Mouse (Mus musculus) liver, embryonic 14.5 days (tissue): ENCODE data around the gene Adam22. TPM values are rescaled to one million over a fixed set of nuclear protein-coding genes. Genes with fewer than 3 reads are reported as not detected.
A peak's percentile ranks its signal among the peaks of the same experiment; 100 is the strongest.

Experiments
- ATAC-seq: fragments of 200-750 bp; cut with Nextera tagmentation; 2 replicates; pipeline ENCODE4 v1.8.0; 2017; ENCODE audit warnings: moderate number of reproducible peaks, mild to moderate bottlenecking, moderate library complexity; ENCODE audit not compliant: insufficient read depth
- DNase-seq, 3 experiments: peaks; one replicate each; pipeline ENCODE4 v3.0.0-alpha.2; 2012 to 2013; ENCODE audit warnings: low read depth in 3 of 3, low spot score in 3 of 3
- H3K27ac ChIP-seq: fragments of 300-500 bp; sonication (generic); 2 replicates; pipeline ENCODE4 v1.5.1; 2014; ENCODE audit warnings: moderate library complexity, mild to moderate bottlenecking, control low read depth, inconsistent platforms
- H3K27me3 ChIP-seq: fragments of 300-500 bp; sonication (generic); 2 replicates; pipeline ENCODE4 v1.6.1; 2014; ENCODE audit warnings: mild to moderate bottlenecking, low read length, moderate library complexity; ENCODE audit not compliant: control insufficient read depth, insufficient read depth
- H3K36me3 ChIP-seq: fragments of 300-500 bp; sonication (generic); replicated peaks from 2 replicates; pipeline ENCODE4 v1.6.1; 2014; ENCODE audit warnings: low read depth; ENCODE audit not compliant: control insufficient read depth, insufficient read depth
- H3K4me1 ChIP-seq, 2 experiments: fragments of 200-500 bp in 1 of 2; fragments of 300-500 bp in 1 of 2; sonication (generic) in 1 of 2; replicated peaks; 2 replicates each; pipeline ENCODE4 v1.6.1; 2012 to 2014; ENCODE audit warnings: antibody characterized with exemption in 1 of 2, inconsistent platforms in 1 of 2, low read length in 1 of 2; ENCODE audit not compliant: control insufficient read depth in 2 of 2, insufficient read depth in 2 of 2
- H3K4me2 ChIP-seq: fragments of 300-500 bp; sonication (generic); 2 replicates; pipeline ENCODE4 v1.6.1; 2014; ENCODE audit warnings: low read depth, mild to moderate bottlenecking, control low read depth, moderate library complexity
- H3K4me3 ChIP-seq, 2 experiments: fragments of 200-500 bp in 1 of 2; fragments of 300-500 bp in 1 of 2; sonication (generic) in 1 of 2; 2 replicates each; pipeline ENCODE4 v1.5.1; 2012 to 2014; ENCODE audit warnings: low read depth in 2 of 2, low read length in 2 of 2, mild to moderate bottlenecking in 2 of 2, control low read depth in 1 of 2, inconsistent platforms in 1 of 2, moderate library complexity in 1 of 2; ENCODE audit not compliant: insufficient read depth in 1 of 2
- H3K9ac ChIP-seq: fragments of 300-500 bp; sonication (generic); replicated peaks from 2 replicates; pipeline ENCODE4 v1.6.1; 2014; ENCODE audit warnings: mild to moderate bottlenecking, control low read depth, moderate library complexity
- H3K9me3 ChIP-seq: fragments of 300-500 bp; sonication (generic); 2 replicates; pipeline ENCODE4 v1.6.1; 2016; ENCODE audit warnings: low read length, mixed read lengths; ENCODE audit not compliant: control insufficient read depth
- CTCF ChIP-seq: IDR thresholded peaks from 2 replicates; pipeline ENCODE4 v1.5.1; 2016; ENCODE audit warnings: antibody characterized with exemption, low read depth, control low read depth
- EP300 ChIP-seq: IDR thresholded peaks from 2 replicates; pipeline ENCODE4 v1.6.1; 2016; ENCODE audit warnings: antibody characterized with exemption, low read depth
- WGBS: fragments of 180-500 bp; shearing (Covaris S2); extraction: QIAGEN DNeasy Blood & Tissue Kit; methylation state at CpG from one replicate; pipeline ENCODE4 v1.1.7; 2014; ENCODE audit not compliant: insufficient replicate concordance; 5-methylcytosine and 5-hydroxymethylcytosine counted together
- polyA plus RNA-seq, 2 experiments: library from polyadenylated mRNA; depleted of rRNA in 1 of 2; stranded (reverse) in 1 of 2; unstranded in 1 of 2; fragments of >200 nt; fragmentation: Nextera tagmentation in 1 of 2; extraction: Ambion mirVana in 1 of 2; gene quantifications; 2 replicates each; pipeline versions ENCODE4 v1.2.1 to v1.2.3; 2012 to 2014

Adam22 gene
- 0.06 and 0.13 TPM in 2 replicates for polyA plus RNA-seq (2012; rRNA removed)
- polyA plus RNA-seq (2014; fragmentation: Nextera tagmentation; extraction: Ambion mirVana), result 0.25 and 0.29 TPM in 2 replicates

DNA sequence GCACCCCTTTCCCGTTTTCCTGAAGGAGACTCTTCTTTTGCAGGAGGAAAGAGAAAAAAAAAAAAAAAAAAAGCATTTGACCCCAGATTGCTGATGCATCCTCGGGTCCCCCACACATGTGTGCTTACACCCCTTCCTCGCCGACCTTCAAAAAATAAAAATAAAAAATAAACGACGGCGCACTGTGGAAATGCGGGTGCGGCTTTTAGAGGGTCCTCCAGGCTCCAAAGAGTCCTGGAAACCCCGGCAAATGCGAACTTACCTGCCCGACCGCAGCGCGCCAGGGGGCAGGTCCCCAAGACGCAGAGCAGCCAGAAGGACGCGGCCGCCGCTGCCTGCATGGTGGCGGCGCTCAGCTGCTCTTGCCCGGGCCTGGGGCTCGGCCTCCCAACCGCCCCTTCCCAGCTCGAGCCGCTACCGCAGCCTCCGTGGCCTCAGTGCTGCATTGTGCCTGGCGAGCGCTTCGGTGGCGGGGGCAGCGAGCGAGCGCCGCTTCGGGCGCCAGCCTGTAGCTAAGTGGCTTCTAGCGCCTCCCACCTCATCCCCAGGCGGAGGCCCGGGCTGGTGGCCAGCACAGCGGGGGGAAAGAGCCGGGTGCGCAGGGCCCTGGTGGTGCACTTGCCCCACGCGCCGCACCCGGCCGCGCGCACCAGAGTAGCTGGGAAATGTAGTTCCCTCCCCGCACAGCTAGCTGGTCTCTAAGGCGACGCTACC, at the start of gene Adam22:
Gene Adam22 (minus strand): TSS at position 547 of the 714 bp plus-strand sequence.
- Histone ChIP-seq H3K4me3 (peak within 1 kb of the TSS; percentile 13 to 46), H3K9me3 (no peaks in the 10 kb centered on the region), H3K27ac (no peak within 1 kb of the TSS), H3K36me3 (no peaks in the 10 kb centered on the region), H3K4me1 (no peaks in the 10 kb centered on the region), H3K27me3 (peaks cover 15% of the 10 kb centered on the region), H3K9ac (no peak within 1 kb of the TSS; the same call in 1 of the 2 replicates), H3K4me2 (peak within 1 kb of the TSS; percentile 52)
- TF ChIP-seq CTCF (no peak), EP300 (no peak)
- ATAC-seq (0 out of 2 replicates have a peak, but pooled peaks have one; percentile 15), DNase-seq (no peak)
- WGBS, result 1% methylated on average over 55 of the region's 55 CpGs

DNA sequence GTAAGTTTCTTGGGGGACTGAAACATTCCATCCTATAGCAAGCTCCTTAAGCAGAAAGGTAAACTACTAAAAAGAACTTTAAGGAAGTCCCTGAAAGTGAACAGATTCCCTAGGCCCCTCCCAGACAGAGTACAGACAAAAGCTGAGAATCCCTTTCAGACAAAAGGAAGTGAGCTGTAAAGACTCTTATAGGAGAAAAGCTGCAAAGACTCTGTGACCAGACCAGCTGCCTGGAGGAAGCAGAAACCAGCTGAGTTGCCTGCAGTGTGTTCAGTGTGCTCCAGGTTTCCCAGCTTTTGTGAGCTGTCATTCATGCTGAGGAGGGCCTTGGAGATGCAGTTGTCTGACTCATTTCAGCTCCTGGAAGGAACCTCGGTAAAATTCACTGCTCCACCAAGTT, 49.5 kb upstream of the Adam22 start:
- Histone ChIP-seq H3K36me3 (peaks cover 34% of the 10 kb centered on the region), H3K9ac (no peak overlapping the region), H3K27ac (no peak overlapping the region), H3K4me1 (no peaks in the 10 kb centered on the region; a peak in 1 of 4 replicates), H3K4me3 (no peak overlapping the region), H3K27me3 (no peaks in the 10 kb centered on the region), H3K9me3 (no peaks in the 10 kb centered on the region), H3K4me2 (no peak overlapping the region)
- TF ChIP-seq CTCF (no peak), EP300 (no peak)
- DNase-seq, result no peak
- ATAC-seq, result no peak
- WGBS, result 32% methylated on average over 1 of the region's 1 CpGs

DNA sequence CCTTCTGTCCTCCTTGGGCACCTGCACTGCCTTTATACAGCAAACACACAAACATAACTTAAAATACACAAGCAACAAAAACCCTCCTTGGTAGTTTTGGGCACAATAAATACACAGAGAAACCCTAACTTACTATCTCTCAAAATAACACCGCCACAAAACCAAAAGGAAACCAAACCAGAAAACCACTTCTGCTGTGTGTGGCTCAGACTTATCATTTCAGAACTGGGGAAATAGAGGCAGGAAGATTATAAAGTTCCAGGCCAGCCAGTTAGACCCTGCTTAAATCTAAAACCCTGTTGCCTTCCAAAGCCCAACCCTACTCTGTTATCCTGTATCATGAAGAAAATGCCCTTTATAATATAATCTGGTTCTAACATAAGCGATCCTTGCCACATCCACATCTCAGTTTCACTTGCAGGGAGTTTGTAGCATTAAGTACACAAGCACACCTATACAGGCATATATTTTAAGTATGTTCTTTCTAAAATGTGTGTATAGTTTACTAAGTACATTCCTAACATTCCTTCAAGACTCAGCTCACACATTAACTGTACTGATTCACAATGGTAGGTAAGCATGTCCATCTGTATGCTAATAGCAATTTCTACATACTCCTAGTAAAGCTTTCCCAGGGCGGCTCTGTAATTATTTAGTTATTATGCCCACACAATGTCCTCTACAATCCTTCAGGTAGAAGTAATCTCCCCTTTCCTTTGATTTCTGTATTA, 48.9 kb upstream of the Adam22 start:
- ATAC-seq (no peak), DNase-seq (no peak)
- TF ChIP-seq EP300 (no peak), CTCF (no peak)

DNA sequence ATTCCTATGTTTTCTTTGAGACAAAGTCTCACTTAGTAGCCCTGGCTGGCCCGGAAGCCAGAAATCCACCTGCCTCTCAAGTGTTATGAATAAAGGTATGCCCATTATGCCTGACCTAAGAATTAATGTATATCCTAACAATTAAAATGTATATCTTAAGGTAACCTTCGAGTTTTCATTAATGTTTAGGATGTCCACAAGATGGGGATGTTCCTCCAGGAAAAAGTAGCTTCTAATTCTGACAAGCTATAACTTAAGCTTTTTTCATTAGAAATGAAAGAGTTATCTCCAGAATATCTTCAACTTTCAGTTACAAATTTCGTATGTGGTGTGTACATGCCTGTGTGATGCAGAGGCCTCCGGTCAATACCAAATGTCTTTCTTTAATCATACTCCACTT, 40.8 kb upstream of the Adam22 start:
- Histone ChIP-seq H3K27ac (no peak overlapping the region), H3K4me3 (no peak overlapping the region), H3K9ac (no peak overlapping the region), H3K4me1 (no peaks in the 10 kb centered on the region), H3K36me3 (peaks cover 51% of the 10 kb centered on the region), H3K9me3 (no peaks in the 10 kb centered on the region), H3K4me2 (no peak overlapping the region), H3K27me3 (no peaks in the 10 kb centered on the region)
- DNase-seq (no peak), ATAC-seq (no peak)
- no peak for TF ChIP-seq EP300
- TF ChIP-seq CTCF, result no peak
- 84% methylated on average over 4 of the region's 4 CpGs for WGBS

More for the DNA sequence above, 48.9 kb upstream of the Adam22 start:
- H3K9ac ChIP-seq, result no peak overlapping the region
- H3K4me3 ChIP-seq, result no peak overlapping the region
- no peak overlapping the region for H3K27ac ChIP-seq
- no peaks in the 10 kb centered on the region for H3K9me3 ChIP-seq
- no peaks in the 10 kb centered on the region for H3K27me3 ChIP-seq
- H3K4me1 ChIP-seq, result no peaks in the 10 kb centered on the region; a peak in 1 of 4 replicates
- H3K36me3 ChIP-seq, result peaks cover 38% of the 10 kb centered on the region
- no peak overlapping the region for H3K4me2 ChIP-seq
- 69% methylated on average over 3 of the region's 3 CpGs for WGBS
